ENCODE assay signal across 23 mouse cellular contexts in the genomic region with DNA sequence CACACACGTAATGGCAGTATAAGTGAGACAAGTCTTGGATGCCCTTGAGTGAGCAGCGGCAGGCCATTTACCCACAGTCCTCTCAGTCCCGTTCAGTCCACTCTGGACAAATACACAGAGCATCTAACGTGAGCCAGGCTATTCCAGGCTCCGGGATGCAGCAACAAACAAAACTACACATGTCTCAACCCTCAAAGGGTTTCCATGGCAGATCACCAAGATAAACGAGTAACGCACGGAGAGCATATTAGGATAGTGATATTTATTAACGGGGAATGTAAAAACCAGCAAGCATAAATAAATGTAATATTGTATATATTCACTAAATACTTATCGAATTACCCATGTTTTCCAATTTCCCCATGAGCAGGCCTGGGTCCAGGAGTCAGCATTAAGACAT. TPM values are rescaled to one million over a fixed set of nuclear protein-coding genes. Genes with fewer than 3 reads are reported as not detected.
"Had no signal": no experiment of that assay in that cellular context is flagged by ENCODE, and none has a peak within 500 bp of the region (broad histone marks: within the 10 kb centered on the region; RNA-seq: fewer than 3 reads in every experiment).

No protein-coding gene starts in this region.

- H3K27me3 ChIP-seq: lung, embryonic 15.5 days; midbrain, embryonic 12.5 days; neural tube, embryonic 13.5 days; neural tube, embryonic 15.5 days; stomach, embryonic 15.5 days had no signal

- H3K9me3 ChIP-seq: lung, embryonic 15.5 days; megakaryocyte, embryonic 14.5 days; midbrain, embryonic 12.5 days; neural tube, embryonic 13.5 days; neural tube, embryonic 15.5 days; stomach, embryonic 15.5 days had no signal

- H3K4me2 ChIP-seq: lung, embryonic 15.5 days; midbrain, embryonic 12.5 days; neural tube, embryonic 13.5 days; neural tube, embryonic 15.5 days; stomach, embryonic 15.5 days had no signal

- ATAC-seq: liver, postnatal 0 days; lung, postnatal 0 days; midbrain, embryonic 16.5 days had no signal

- H3K36me3 ChIP-seq: lung, embryonic 15.5 days; midbrain, embryonic 12.5 days; neural tube, embryonic 13.5 days; neural tube, embryonic 15.5 days; stomach, embryonic 15.5 days had no signal

- H3K4me3 ChIP-seq: lung, embryonic 15.5 days; megakaryocyte, embryonic 14.5 days; midbrain, embryonic 12.5 days; myocyte; neural tube, embryonic 13.5 days; neural tube, embryonic 15.5 days; stomach, embryonic 15.5 days had no signal

- H3K27ac ChIP-seq: macrophage; midbrain, embryonic 12.5 days; neural tube, embryonic 13.5 days; neural tube, embryonic 15.5 days; stomach, embryonic 15.5 days; stomach, postnatal 0 days had no signal

- H3K9ac ChIP-seq: liver, postnatal 0 days; lung, embryonic 15.5 days; midbrain, embryonic 12.5 days; neural tube, embryonic 13.5 days; neural tube, embryonic 15.5 days; stomach, embryonic 15.5 days had no signal

- H3K4me1 ChIP-seq: megakaryocyte, embryonic 14.5 days had no signal

- DNase-seq: liver, postnatal 0 days; lung, adult 2 months; lung, postnatal 14 days; lung, postnatal 36 days; midbrain, embryonic 14.5 days; retina, postnatal 1 day; right cerebral cortex, adult 18-20 months; right cerebral cortex, postnatal 25 days; right cerebral cortex, postnatal 4 days; thymus, adult 2 months; thymus, postnatal 25 days; thymus, postnatal 4 days had no signal

RNA-seq across cellular contexts. Expression of a gene that starts 15.2 kb away (rescaled TPM):
- polyA plus RNA-seq: macrophage had no signal
